Mouse (Mus musculus) megakaryocyte-erythroid progenitor cell, adult 5-6 weeks (primary cell): ENCODE results near the gene Sipa1l2. TPM values are rescaled to one million over a fixed set of nuclear protein-coding genes. Genes with fewer than 3 reads are reported as not detected.
"Not testable (repeated sequence)": the region's sequence is repeated elsewhere in the genome, so short reads cannot be mapped to it uniquely, and the experiment has no call there.

Source experiments
- ATAC-seq: replicated peaks from 2 replicates; pipeline ENCODE4 v1.8.0; 2016; ENCODE audit warnings: mild to moderate bottlenecking, inconsistent platforms; ENCODE audit not compliant: severe bottlenecking, poor library complexity, low FRiP score, low TSS enrichment
- total RNA-seq, 2 experiments: library from RNA; stranded (forward) in 1 of 2; stranded (reverse) in 1 of 2; fragments of 200-1000, 215-1000 nt in 1 of 2; fragments of >200 nt in 1 of 2; fragmentation: Nextera tagmentation in 1 of 2; gene quantifications; 2 replicates each; pipeline ENCODE4 v1.2.3; 2014 to 2017

The Sipa1l2 gene
- total RNA-seq, 2 experiments from 2014 or later = 0.94 to 1.1 TPM

DNA sequence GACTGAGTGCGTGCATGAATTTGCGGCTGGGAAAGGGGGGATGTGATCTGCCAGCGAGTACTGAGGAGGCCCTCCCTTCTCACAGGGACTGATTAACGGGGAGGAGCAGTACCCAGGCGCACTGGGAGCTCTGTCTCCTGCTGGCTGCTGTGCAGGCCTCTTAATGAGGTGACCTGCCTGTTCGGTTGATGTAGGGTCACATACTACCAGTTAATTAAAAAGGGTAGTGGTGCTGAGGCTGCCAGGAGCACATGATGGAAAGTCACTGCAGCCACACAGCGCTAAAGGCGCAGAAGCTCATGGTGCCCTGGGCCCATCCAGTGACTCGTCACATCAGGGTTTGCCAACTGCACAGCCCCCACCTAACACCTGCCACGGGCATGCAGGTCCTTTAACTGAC lies 145.7 kb downstream of the Sipa1l2 start:
- ATAC-seq = no peak

DNA sequence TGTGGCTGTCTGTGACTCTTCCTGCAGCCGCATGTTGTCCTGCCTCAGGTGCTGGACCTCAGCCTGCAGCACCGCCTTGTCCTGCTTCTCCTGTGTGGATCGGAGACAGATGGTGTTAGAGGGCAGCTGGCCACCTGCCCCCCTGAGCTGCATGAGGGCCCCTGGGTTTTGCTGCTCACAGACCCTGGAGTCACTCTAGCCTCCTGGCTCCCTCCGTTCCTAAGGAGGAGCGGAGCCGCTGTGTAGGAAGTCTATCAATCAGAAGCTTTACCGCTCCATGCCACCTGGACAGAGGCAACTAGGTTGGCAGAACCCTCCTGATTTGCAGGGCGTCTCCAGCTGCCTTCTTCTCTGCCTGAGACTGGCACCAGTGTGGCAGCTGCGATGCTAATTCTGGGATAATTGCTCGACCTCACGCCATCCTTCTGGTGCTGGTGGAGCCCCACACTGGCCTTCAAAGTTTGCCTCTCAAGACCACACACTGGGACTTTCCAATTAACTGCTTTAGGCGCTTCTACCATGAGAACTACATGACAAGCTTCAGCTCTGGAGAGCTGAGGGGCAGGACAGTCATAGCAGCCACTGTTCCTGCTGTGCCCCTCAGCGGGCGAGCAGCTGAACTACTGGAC lies 150.3 kb downstream of the Sipa1l2 start:
- ATAC-seq = no peak

DNA sequence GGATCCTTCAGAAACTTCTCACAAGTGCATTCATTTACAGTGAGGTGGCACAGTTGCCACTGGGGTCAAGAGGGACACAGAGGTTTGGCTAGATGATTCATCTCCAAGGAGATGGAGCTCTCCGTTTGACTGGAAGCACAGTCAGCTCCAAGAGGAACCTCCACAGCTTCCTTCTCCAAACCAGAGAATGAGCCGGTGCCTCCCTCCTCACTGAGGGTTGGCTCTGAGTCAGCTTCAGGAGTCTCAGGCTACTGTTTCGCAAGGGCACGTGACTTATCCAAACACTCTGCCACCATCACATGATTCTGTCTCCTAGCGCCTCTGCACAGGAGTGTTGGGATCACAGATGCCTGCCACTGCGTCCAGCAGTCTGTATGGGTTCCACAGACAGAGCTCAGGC lies 153.5 kb downstream of the Sipa1l2 start:
- ATAC-seq = no peak

DNA sequence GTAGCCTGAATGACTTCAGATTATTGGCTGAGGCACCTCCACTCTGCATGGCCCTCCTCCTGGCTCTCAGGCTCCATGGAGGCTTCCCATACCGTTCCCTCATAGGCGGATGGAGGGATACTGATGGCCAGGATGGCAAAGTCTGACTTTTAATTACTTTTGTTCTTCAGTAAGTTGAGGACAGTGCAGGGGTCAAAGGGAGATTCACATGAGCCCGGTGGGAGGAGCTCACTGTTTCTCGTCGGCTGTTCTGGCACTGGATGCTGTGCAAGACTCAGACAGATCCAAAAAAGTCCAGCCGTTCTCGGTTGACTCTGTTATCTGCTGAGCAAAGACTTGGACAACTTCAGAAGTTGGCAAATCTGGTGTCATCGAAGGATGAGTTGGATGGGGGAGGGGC lies 155.0 kb downstream of the Sipa1l2 start:
- ATAC-seq = no peak

DNA sequence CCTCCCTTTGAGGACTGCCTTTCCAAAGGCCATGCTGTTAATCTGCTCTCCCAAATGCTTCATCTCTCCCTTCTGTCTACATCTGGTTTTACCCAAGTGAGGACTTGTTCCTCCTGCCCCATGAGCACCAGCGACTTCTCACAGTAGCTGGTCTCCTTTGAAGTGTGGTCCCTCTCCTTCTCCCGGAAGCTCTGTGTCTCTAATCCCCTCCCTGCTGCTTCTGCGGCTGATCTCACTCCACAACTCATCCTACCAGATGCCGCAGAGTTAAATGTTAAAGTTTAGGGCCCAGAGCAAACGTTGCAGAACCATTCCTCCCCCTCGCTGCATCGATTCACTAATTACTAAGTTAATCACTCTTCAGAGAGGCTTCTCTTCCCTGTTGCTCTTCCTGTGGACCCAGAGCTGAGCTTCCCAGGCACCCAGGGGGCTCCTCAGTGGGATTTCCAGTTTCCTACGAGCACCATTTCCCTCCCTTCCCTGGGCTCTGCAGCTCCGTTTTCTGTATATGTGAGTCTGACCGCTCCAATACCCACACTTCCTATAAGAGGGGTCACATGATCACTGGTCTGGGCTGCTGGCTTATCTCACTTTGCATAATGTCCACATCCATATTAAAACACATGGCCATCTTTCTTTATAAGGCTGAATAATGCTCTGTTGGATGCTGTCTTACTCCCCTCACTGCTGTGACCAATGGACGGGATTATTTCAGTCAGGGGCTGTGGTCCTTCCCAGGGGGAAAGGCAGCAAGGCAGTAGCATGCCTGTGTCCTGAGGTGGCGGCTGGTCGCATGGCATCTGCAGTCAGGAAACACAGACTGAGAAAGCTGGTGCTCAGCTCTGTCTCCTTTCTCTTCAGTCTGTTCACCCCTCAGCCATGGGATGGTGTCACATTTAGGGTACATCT lies 156.4 kb downstream of the Sipa1l2 start:
- no peak for ATAC-seq

DNA sequence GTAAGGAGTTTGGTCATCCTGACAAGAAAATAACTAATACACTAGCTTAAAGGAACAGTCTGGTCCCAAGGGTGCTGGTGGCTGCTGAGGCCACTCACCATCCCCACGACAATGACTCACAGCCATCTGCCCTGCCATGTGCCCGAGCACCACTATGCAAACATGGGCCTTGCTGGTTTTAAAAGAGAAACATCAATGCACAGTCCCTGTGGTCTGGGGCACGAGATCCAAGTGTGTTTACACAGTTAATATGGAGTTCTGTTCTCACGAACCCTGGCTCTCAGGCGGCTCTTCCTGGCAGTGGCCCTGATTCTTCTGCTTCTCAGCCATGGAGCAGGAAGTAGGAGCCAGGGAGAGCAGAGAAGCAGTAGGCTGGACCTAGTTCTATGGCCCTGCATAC lies 159.0 kb downstream of the Sipa1l2 start:
- ATAC-seq = no peak

DNA sequence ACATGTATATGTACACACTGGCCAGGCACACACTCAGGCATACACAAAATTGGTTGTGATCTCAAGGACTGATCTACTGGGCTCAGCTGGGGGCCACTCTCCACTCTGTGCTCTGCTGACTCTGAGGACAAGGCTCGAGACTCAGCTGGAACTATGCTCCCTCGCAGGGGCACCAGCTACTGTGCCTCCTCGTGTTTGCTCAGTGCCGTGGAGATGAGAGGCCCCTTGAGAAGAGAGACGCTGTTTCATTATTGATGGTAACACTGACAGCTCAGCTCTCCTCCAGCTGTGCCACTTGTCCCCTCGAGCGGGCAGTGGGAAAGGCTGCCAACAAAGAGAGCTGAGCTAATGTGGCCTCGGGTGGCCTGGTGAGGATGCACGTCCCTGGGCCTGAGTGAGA lies 161.9 kb downstream of the Sipa1l2 start:
- no peak for ATAC-seq

DNA sequence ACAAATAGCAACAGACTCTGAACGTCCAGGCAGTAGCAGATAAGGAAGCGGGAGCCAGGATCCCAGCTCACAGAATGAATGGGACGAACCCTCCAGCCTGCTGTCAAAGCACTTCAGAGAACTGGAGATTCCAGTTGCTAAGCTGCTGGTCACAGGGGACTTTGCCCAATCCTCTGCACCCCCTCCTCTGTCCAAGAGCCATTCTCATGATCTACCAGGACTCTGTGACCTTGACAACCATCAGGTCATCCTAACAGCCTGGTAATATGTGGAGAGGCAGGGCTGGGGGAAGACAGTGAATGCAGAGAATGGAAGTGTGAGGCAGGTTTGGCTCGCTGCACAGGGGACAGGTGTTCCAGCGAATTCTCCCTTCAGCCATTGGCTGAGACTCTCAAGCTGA lies 163.2 kb downstream of the Sipa1l2 start:
- ATAC-seq = no peak

DNA sequence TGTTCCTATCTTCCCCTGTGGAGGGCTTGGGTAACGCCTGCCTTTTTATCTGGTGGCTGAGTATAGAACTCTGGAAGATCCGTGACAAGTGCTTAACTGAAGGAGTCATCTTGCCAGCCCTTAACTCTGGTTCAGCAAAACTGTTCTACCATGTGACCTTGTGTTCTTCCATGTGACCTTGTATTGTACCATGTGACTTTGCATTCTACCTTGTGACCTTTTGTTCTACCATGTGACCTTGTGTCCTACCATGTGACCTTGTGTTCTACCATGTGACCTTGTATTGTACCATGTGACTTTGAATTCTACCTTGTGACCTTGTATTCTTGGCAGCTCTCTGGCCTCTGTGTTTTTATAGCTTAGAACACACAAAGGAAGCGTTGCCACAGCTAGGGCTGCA lies 168.3 kb downstream of the Sipa1l2 start:
- no peak for ATAC-seq

DNA sequence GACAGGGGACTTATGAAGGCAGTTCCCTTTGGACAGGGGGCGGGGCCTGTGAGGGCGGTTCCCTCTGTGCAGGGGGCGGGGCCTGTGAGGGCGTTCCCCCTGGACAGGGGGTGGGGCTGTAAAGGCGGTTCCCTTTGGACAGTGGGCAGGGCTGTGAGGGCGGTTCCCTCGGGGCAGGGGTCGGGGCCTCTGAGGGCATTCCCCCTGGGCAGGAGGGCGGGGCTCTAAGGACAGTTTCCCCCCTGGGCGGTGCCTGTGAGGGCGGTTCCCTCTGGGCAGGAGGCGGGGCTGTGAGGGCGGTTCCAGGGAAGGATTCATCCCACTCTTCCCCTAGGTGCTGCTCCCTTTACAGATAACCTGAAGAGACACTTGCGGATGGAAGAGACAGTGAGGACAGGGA lies 171.6 kb downstream of the Sipa1l2 start:
- 0 out of 2 replicates have a peak, but pooled peaks have one; percentile 34 for ATAC-seq

DNA sequence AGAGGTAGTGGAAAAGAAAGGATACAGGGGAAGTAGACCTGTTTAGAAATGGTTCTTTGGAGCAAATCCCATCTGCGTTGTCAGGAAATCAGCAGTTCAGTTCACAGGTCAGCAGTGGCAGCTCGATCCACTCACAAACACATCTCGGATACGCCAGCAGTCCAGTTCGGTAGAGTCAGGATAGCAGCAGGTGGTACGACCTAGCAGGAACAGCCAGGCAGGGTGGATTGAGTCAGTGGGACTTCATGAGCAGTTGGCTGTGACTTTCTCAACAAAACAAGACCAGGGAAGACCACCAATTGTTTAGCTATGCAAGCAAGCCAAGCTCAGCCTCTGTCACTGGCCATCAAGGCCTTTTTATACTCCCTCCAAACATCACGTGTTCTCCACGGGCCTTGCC lies 173.9 kb downstream of the Sipa1l2 start:
- ATAC-seq = not testable (repeated sequence)

DNA sequence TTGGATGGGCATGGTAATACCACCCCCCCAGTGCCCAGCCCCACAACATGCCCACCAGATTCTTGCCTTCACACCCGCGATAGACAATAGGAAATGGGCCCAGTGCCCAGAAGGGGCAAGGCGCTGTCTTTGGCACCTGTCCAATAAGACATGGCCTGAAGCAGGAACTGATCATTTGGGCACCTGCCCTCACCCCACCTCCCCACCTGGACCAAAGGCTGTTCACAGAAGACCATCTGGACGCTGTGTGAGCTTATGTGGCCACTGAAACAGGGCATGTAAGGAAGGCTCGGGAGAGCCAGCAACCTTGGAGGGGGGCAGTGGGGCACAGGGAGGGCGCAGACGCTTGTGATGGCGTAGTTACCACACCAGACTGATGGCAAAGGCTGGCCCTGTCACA lies 174.6 kb downstream of the Sipa1l2 start:
- ATAC-seq = no peak

DNA sequence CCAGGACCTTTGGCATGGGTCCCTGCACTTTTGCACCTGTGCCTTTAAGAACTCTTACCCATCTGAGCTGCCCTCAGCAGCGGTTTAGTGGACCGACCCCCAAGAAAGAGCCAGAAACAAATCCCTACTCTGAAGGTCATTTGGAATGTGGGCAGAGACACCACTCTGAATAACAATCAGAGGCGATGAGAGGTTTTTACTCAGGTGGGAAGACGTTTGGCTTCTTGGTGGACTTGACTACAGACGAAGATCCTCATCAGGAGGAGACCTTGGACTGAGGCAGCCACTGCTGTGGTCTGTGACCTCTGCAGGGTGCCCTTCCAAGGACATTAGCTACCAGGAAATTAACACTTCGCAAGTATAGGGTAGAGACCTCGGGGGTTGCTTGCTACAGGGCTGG lies 177.9 kb downstream of the Sipa1l2 start:
- ATAC-seq = no peak

DNA sequence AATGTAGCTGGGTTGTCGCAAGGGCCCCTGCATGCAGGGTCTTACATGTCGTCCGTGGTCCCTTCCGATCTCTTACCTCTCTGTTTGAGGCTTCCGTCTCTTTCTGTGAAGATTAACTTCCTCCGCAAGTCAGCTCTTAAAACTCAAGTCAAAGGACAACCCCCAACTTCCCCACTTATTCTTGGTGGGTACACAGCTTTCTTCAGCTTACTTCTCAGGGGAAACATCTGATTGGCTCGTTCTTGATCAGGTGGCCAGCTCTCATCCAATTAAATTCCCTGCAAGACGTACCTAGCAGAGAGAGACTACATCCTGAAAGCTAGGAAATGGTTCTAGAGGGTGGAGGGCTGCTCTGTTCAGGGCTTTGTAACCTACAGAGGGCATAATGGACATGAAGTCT lies 178.3 kb downstream of the Sipa1l2 start:
- peak; percentile 67 for ATAC-seq

DNA sequence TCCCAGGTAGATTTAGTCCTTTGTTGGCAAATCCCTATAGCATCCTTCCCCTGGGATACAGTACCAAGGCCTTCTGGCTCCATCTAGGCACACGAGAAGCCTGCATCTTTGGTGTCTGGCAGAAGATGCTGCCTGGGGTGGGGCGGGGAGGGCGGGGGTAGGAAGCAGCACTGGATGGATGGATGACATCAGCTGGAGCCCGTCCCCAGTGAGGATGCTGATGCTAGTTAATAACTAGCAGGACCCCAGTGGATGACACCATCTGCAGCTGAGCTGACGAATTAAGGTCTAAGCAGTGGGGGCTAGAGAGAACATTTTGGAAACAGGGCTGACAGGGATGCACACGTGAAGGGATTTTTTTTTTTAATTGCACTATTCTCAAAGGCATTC lies 179.1 kb downstream of the Sipa1l2 start:
- no peak for ATAC-seq

DNA sequence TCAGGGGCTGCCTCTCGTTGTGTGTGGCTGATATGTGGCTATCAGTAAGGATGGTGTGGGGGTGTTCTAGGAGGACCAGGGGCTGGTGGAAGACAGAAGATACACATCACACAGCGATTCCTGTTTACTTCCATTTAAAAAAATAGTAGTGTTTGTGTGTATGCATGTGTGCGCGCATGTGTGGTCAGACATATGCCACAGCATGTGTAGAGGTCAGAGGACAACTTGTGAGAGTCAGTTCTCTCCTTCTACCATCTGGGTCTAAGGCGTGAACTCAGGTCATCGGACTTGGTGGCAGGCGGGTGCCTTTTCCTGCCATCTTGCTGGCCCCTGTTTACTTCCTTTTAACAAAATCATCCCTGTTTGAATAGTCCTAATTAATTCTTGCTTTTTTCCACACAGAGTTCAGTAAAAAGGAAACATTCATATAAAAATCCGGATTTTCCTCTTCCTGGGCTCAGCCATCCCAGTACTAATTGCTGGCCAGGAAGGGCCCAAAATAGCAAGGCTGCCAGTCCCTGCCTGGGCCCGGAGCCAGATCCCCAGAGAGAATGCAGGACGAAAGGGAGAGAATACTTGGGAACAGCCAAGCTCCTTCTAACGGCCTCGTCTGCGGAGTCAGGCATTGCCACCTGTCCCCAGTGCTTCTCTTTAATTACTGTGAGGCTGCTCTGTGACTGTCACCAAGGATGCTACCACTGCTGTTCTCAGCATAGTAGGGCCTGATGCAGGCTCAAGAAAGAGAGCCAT lies 179.7 kb downstream of the Sipa1l2 start:
- no peak for ATAC-seq

DNA sequence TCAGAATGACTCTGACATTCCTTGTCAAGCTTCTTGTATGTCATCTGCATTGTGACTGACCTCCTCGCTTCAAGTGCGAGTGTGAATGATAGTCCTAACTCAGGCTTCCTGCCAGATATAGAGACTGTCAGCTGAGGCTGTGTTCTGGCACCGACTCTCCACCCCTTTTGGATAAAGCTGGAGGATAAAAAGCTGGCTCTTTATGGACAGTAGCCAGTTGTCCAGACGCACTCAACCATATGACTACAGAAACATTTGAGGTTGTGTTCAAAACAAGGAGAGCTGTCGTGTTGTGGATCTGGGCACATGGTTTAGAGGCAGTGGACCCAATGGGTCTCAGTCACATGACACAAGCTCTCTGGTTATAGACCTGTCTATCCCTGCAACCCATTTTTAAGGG lies 180.3 kb downstream of the Sipa1l2 start:
- ATAC-seq = no peak

DNA sequence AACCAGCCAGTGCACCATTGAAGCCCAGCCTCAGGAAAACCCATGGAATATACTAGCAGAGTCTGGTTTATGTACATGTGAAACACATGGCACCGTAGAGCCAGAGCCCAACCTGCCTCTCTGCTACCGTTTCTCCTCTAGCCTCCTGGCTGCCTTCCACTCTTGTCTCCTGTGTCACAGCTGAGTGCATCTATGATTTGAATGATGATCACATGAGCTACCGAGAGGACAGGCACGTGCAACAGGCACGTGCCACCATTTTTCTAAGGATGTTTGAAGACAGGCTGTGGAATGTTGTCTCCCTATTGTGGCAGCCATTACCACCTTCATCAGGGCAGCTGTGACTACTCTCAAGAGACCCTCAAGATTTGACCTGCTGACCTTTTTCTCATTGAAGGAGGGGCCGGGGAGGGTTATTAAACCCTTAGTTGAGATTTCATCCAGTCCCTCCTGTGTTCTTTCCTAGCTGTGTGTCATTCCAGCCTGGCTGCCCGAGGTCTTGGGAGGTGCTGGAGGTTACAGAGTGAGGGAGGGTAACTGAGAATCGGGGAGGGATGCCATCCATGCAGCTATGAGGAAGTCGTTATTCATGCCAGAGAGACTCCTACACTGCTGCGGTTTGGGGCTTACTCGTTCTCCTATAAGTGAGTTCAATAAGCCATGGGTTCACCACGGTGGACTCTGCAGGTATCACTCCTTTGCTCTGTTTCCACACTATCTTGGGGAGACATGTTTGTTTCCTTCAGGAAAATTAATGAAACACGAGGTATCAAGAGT lies 181.0 kb downstream of the Sipa1l2 start:
- no peak for ATAC-seq

DNA sequence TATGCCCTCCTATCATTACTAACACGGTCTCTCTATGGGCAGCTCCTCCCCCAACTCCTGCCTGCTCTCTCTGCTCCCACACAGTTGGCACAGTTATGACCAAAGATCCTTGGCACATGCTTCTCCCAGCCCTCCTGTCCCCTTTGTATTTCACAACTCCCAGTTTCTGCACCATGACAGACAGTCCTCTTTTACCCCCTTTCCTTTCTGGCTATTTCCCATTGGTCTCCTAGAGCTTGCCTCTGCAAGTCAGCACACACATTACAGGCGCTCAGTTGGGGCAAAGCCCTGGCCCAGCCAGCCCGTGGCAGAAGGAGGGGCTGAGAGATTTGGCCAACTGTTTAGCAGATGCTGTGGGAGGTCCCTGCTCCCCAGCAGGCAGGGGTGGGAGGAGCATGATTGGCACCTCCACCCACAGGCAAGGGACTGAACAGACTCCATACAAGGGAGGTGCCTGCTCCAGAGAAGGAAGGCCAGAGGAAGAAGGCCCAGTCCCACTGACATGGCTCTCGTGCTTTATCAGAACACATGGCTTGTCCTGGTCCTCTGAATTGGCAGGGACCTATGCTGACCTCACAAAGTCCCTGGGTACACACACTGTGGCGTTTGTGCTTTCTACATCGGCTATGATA lies 184.0 kb downstream of the Sipa1l2 start:
- ATAC-seq = peak; percentile 92
